Mouse (Mus musculus) liver, embryonic 15.5 days (tissue): Measurements from ENCODE around the gene Tifab. TPM values are rescaled to one million over a fixed set of nuclear protein-coding genes. Genes with fewer than 3 reads are reported as not detected.

Source experiments
- ATAC-seq: fragments of 200-750 bp; cut with Nextera tagmentation; 2 replicates; pipeline ENCODE4 v1.8.0; 2017; ENCODE audit warnings: moderate number of reproducible peaks, mild to moderate bottlenecking, moderate library complexity; ENCODE audit not compliant: insufficient read depth
- H3K27ac ChIP-seq: fragments of 300-500 bp; sonication (generic); replicated peaks from 2 replicates; pipeline ENCODE4 v1.5.1; 2015; ENCODE audit warnings: mild to moderate bottlenecking, inconsistent platforms
- H3K27me3 ChIP-seq: fragments of 300-500 bp; sonication (generic); 2 replicates; pipeline ENCODE4 v1.6.1; 2015; ENCODE audit warnings: mild to moderate bottlenecking, inconsistent platforms
- H3K36me3 ChIP-seq: fragments of 300-500 bp; sonication (generic); replicated peaks from 2 replicates; pipeline ENCODE4 v1.6.1; 2015; ENCODE audit warnings: moderate library complexity, mild to moderate bottlenecking, inconsistent platforms
- H3K4me1 ChIP-seq: fragments of 300-500 bp; sonication (generic); replicated peaks from 2 replicates; pipeline ENCODE4 v1.6.1; 2015; ENCODE audit warnings: inconsistent platforms
- H3K4me2 ChIP-seq: fragments of 300-500 bp; sonication (generic); 2 replicates; pipeline ENCODE4 v1.6.1; 2015; ENCODE audit warnings: moderate library complexity, mild to moderate bottlenecking, inconsistent platforms
- H3K4me3 ChIP-seq: fragments of 300-500 bp; sonication (generic); replicated peaks from 2 replicates; pipeline ENCODE4 v1.5.1; 2015; ENCODE audit warnings: mild to moderate bottlenecking, inconsistent platforms
- H3K9ac ChIP-seq: fragments of 300-500 bp; sonication (generic); 2 replicates; pipeline ENCODE4 v1.6.1; 2015; ENCODE audit warnings: moderate library complexity, mild to moderate bottlenecking, inconsistent platforms
- H3K9me3 ChIP-seq: fragments of 300-500 bp; sonication (generic); replicated peaks from 2 replicates; pipeline ENCODE4 v1.6.1; 2016; ENCODE audit warnings: inconsistent platforms
- WGBS: fragments of 180-500 bp; shearing (Covaris S2); methylation state at CpG from one replicate; pipeline ENCODE4 v1.1.7; 2015; ENCODE audit warnings: mixed read lengths; ENCODE audit not compliant: insufficient replicate concordance; 5-methylcytosine and 5-hydroxymethylcytosine counted together
- polyA plus RNA-seq: library from polyadenylated mRNA; unstranded; fragments of >200 nt; fragmentation: Nextera tagmentation; extraction: Ambion mirVana; gene quantifications from 2 replicates; pipeline ENCODE4 v1.2.1, GENCODE M21; 2015

The Tifab gene
- polyA plus RNA-seq, 1 experiment from 2014 or later: 8.9 TPM

DNA sequence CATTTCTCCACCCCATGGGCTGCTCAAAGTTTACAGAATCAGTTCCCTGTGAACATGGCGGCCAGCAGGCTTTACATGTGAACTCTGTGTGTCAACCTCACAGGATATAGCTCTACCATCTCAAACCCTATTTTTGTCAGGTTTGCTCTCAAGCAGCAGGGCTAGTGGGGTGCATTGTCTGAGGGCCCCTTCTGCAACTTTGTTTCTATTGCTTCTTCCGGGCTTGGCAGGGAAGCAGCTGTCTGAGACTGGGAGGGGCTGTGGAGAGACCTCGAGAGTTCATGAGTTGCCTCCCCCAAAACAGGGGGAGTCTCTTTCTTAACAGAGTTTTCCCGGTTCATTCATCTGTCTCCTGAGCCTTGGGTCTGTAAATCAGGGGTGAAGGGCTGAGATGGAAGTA lies 2.8 kb downstream of the Tifab start:
- Histone ChIP-seq H3K27me3 (no peaks in the 10 kb centered on the region), H3K4me1 (no peaks in the 10 kb centered on the region), H3K9me3 (no peaks in the 10 kb centered on the region), H3K27ac (no peak overlapping the region), H3K9ac (no peak overlapping the region), H3K36me3 (no peaks in the 10 kb centered on the region), H3K4me2 (peak overlapping the region; percentile 13), H3K4me3 (no peak overlapping the region)
- 51% methylated on average over 4 of the region's 4 CpGs for WGBS
- no peak for ATAC-seq

DNA sequence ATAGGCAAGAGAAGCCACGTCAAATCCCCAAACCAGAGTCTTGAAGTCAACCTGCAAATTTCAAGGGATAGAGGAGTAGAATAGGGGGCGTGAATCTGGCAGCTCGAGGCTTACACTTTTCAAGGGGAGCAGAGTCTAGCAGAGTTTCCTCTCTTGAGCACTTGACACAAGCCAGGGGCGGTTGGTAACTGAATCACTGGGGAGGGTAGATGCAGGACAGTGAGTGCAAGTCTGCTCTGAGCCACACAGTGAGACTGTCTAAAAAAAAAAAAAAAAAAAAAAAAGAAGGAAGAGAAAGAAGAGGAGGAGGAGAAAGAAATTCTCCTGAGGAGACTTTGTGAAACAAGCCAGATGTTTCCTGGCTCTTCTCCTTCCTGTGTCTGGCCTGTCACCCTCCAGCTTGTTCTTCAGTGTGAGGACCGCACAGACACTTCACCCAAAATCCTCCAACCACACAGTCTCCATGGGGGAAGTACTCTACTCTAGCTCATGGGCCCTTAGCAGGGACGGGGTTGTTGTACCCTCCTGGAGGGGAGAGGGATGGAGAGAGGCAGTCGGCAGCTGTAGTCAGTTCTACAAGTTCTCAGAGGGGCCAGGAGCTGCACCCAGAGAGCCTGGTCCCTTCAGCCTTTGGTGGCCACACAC lies 5.7 kb downstream of the Tifab start:
- ATAC-seq: no peak

DNA sequence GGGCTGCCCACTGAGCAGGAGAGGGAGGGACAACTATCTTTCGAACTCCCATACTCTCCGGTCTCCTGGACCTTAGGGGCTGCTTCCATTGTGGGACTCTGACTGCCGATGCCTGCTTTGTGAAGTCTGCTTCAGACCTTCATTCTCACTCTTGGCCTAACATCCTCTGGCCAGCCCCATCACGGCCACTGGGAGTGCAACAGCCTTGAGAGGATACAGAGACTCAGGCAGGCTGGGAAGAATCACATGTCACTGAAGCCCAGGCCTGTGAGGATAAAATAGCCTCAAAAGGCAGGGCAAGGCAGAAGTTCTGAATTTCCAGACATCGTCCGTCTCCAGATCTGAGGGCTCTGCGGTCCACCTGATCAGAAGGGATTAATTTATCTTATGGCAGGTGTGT lies 6.6 kb downstream of the Tifab start:
- 63% methylated on average over 7 of the region's 7 CpGs for WGBS
- no peaks in the 10 kb centered on the region for H3K36me3 ChIP-seq
- H3K9ac ChIP-seq: no peak overlapping the region
- H3K27ac ChIP-seq: no peak overlapping the region
- no peaks in the 10 kb centered on the region for H3K9me3 ChIP-seq
- H3K4me2 ChIP-seq: no peak overlapping the region
- no peaks in the 10 kb centered on the region for H3K27me3 ChIP-seq
- no peaks in the 10 kb centered on the region for H3K4me1 ChIP-seq
- ATAC-seq: no peak
- no peak overlapping the region for H3K4me3 ChIP-seq

More for the DNA sequence above, 5.7 kb downstream of the Tifab start:
- Histone ChIP-seq H3K27me3 (no peaks in the 10 kb centered on the region), H3K4me1 (no peaks in the 10 kb centered on the region), H3K9me3 (no peaks in the 10 kb centered on the region), H3K27ac (peak overlapping the region; percentile 38), H3K4me3 (no peak overlapping the region), H3K4me2 (no peak overlapping the region), H3K9ac (no peak overlapping the region), H3K36me3 (no peaks in the 10 kb centered on the region)
- WGBS: 22% methylated on average over 7 of the region's 7 CpGs

DNA sequence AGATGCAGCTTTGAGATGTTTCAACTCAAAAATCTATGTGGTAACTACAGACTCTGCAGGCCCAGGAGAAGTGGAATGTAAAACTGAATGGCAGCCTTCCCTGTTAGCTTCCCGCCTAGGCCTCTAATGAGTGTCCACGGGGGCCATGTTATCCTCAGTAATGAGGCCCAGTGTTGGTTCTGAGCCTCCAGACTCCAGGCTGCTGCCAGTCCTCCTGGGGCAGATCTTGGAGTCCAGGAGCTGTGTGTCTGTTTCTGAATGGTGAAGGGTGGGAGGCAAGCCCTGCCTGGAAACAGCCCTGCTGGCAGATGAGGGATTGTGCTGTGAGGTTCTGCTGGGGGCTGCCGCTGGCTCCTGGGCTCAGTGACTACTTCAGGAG lies 10.3 kb downstream of the Tifab start:
- ATAC-seq: no peak
- Histone ChIP-seq H3K9me3 (no peaks in the 10 kb centered on the region), H3K4me2 (no peak overlapping the region), H3K4me3 (no peak overlapping the region), H3K27ac (no peak overlapping the region), H3K9ac (no peak overlapping the region), H3K4me1 (no peaks in the 10 kb centered on the region; the same call in 1 of the 2 replicates), H3K27me3 (no peaks in the 10 kb centered on the region), H3K36me3 (no peaks in the 10 kb centered on the region)
- 52% methylated on average over 3 of the region's 3 CpGs for WGBS

DNA sequence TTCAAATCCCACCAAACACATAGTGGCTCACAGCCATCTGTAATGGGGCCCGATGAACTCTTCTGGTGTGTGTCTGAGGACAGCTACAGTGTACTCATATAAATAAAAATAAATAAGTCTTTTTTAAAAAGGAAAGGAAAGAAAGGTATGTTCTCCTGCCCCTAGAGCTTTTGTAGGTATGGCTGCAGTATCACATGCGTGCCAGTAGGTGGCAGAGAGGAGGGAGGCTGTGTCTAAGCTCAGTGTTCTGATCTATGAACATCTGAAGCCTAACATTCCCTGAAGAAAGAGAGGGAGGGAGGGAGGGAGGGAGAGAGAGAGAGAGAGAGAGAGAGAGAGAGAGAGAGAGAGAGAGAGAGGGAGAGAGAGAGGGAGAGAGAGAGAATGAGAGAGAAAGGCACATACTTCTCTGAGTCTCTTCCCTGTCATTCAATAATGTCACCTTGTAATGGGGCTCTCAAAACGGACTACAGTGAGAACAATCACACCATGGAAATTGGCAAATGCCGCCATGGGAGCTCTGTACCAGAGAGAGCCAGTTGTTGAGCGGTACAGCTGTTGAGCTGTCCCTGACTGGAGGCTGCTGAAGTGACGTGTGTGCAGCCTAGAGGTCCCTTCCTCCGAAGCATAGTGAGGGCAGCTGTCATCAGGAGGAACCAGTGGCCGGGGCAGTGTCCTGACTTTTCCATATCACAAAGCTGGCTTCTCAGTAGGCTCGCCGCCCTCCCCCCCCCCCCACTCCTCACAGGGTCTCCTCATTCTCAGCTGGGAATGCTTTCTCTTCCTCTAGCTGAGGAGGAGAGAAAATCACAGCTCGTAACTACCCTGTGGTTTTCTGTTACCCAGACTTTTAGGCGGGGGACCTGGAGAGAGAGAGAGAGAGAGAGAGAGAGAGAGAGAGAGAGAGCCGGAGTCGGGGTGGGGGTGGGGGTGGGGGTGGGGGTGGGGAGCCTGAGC lies 11.0 kb downstream of the Tifab start:
- Histone ChIP-seq H3K4me1 (no peaks in the 10 kb centered on the region; the same call in 1 of the 2 replicates), H3K27me3 (no peaks in the 10 kb centered on the region), H3K9ac (no peak overlapping the region), H3K4me3 (no peak overlapping the region), H3K36me3 (no peaks in the 10 kb centered on the region), H3K4me2 (no peak overlapping the region), H3K9me3 (no peaks in the 10 kb centered on the region), H3K27ac (no peak overlapping the region)
- ATAC-seq: no peak
- WGBS: 29% methylated on average over 13 of the region's 14 CpGs

DNA sequence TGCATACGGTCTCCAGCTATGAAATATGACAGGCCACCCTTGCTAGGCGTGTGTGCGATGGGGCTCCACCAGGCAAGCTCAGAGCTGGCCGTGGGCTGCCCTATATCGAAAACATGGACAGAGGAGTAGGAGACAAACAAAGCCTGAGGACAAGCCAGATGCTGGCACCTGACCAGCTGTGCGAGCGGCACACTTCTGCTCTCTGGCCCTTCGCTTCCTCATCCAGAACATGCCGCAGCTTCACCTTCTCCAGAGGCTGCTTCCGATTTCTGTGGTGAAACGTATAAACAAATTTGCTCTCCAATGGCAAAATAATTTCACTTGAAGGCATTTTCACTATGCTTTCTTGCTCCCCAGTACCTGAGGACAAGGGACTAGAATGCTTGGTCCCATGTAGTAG lies 13.1 kb downstream of the Tifab start:
- H3K4me2 ChIP-seq: no peak overlapping the region
- H3K36me3 ChIP-seq: no peaks in the 10 kb centered on the region
- H3K9ac ChIP-seq: no peak overlapping the region
- H3K4me3 ChIP-seq: no peak overlapping the region
- no peaks in the 10 kb centered on the region for H3K9me3 ChIP-seq
- no peak overlapping the region for H3K27ac ChIP-seq
- no peak for ATAC-seq
- no peaks in the 10 kb centered on the region; the same call in 1 of the 2 replicates for H3K4me1 ChIP-seq
- 64% methylated on average over 11 of the region's 11 CpGs for WGBS
- 0 out of 2 replicates have a peak, but pooled peaks cover under 1% of the 10 kb centered on the region for H3K27me3 ChIP-seq

DNA sequence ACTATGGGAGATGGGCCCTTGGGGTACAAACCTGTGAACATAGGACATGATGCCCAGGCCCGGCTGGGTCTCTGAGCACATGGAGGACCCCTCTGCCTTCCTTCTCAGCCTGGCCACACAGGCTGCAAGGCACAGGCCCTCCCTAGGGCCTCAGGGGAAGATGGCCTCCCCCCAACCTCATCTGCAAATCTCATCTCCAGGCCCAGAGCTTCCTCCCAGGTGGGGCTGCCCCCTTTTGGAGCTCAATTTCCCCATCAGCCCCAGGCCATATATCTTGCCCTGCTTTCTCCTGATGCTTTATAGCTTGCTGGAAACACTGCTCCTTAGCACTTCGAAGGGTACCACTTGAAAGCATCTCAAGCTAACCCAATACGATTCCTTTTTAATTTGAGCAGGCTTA lies 14.3 kb downstream of the Tifab start:
- Histone ChIP-seq H3K4me1 (peaks cover 6% of the 10 kb centered on the region), H3K27ac (no peak overlapping the region), H3K4me3 (no peak overlapping the region), H3K9ac (no peak overlapping the region), H3K36me3 (no peaks in the 10 kb centered on the region), H3K4me2 (no peak overlapping the region), H3K9me3 (no peaks in the 10 kb centered on the region), H3K27me3 (0 out of 2 replicates have a peak, but pooled peaks cover 4% of the 10 kb centered on the region)
- ATAC-seq: no peak
- 61% methylated on average over 3 of the region's 3 CpGs for WGBS

- Histone ChIP-seq H3K9ac (no peak overlapping the region), H3K27ac (no peak overlapping the region), H3K4me3 (no peak overlapping the region), H3K36me3 (no peaks in the 10 kb centered on the region), H3K4me2 (no peak overlapping the region), H3K4me1 (peaks cover 12% of the 10 kb centered on the region), H3K9me3 (no peaks in the 10 kb centered on the region), H3K27me3 (0 out of 2 replicates have a peak, but pooled peaks cover 4% of the 10 kb centered on the region)
- ATAC-seq: no peak
- WGBS: 58% methylated on average over 6 of the region's 6 CpGs
These were observed 14.9 kb downstream of the Tifab start for GRCm38 (mm10) chr13:56163751-56164150.

- no peaks in the 10 kb centered on the region for H3K36me3 ChIP-seq
- 0 out of 2 replicates have a peak, but pooled peaks cover 4% of the 10 kb centered on the region for H3K27me3 ChIP-seq
- H3K4me3 ChIP-seq: no peak overlapping the region
- 0 out of 2 replicates have a peak overlapping the region, but pooled peaks have one; percentile 24 for H3K27ac ChIP-seq
- no peak overlapping the region for H3K4me2 ChIP-seq
- peaks cover 12% of the 10 kb centered on the region for H3K4me1 ChIP-seq
- no peaks in the 10 kb centered on the region for H3K9me3 ChIP-seq
- no peak overlapping the region for H3K9ac ChIP-seq
- ATAC-seq: no peak
- 17% methylated on average over 6 of the region's 6 CpGs for WGBS
These were observed 15.8 kb downstream of the Tifab start for GRCm38 (mm10) chr13:56162859-56163258.

DNA sequence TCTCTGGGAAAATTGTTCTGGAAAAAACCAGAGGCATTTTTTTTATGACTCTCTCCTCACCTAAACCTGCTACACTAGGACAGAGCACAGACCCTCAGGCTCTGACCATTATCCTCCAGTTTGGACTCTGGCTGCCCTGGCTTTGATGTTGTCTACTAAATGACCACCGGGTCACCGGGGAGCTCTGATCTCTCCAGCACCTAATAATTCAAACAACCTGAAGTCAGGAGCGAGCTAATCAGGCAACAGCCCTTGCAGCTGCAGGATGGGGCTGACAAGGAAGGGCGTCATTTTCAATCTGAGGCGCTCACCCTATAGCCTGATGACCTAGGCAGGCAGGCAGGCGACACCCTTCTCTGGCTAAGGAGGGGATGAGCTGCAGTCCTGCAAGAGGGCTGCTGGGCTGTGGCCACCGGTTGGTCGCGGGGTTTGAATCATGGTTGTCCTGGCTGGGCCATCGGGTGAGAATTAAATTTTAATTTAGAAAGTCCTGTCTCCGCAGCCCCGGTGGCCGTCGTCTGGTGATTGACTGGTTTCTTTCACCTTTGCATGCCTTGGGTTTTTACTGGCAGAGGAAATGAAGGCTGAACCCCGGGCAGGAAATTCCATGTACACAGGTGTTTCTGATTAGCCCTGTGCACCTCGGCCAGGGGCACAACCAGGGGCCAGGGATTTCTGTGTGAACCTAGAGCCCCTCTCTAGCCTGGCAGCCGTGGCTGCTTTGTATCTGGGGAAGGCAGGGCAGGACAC lies 18.9 kb downstream of the Tifab start:
- ATAC-seq: no peak
- H3K27ac ChIP-seq: 0 out of 2 replicates have a peak overlapping the region, but pooled peaks have one; percentile 19
- WGBS: 17% methylated on average over 17 of the region's 17 CpGs
- H3K9me3 ChIP-seq: no peaks in the 10 kb centered on the region
- H3K4me3 ChIP-seq: no peak overlapping the region
- H3K9ac ChIP-seq: no peak overlapping the region
- H3K4me2 ChIP-seq: no peak overlapping the region
- peaks cover 12% of the 10 kb centered on the region for H3K4me1 ChIP-seq
- H3K36me3 ChIP-seq: no peaks in the 10 kb centered on the region
- H3K27me3 ChIP-seq: 0 out of 2 replicates have a peak, but pooled peaks cover 4% of the 10 kb centered on the region
